Mouse (Mus musculus): ENCODE measurements around the gene Cryzl2. TPM values are rescaled to one million over a fixed set of nuclear protein-coding genes. Genes with fewer than 3 reads are reported as not detected.

Gene Cryzl2
- polyA plus RNA-seq, 1 experiment from 2014 or later, result 8.1 TPM

DNA sequence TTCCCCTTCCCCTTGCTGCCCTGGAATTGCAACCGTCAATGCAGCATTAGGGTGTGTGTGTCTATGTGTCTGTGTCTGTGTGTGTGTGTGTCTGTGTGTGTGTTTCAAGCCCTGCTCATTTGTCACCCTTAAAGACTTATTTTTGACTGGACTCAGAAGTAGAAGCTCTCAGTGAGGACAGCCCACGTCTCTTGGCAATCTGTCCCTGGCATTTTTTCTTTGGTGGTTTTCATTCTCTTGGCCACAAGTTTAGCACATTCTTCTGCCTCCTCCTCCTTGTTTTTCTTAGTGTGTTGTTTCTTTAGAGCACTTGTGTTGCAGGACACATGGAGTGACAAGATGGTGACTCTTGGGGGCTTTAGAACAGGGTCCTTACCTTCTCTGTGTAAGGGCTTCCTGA lies 17.9 kb downstream of the Cryzl2 start:
- whole genome bisulfite sequencing, result 95% methylated on average over 2 of the region's 2 CpGs
- Histone ChIP-seq H3K9ac (ENCODE audit: low read length) (no peak overlapping the region), H3K4me2 (ENCODE audit: low read length) (no peak overlapping the region), H3K36me3 (ENCODE audit: control insufficient read depth, insufficient read depth, low read length) (no peaks in the 10 kb centered on the region), H3K4me3 (ENCODE audit: low read depth, low read length) (no peak overlapping the region), H3K27ac (ENCODE audit: low read depth, low read length) (no peak overlapping the region), H3K27me3 (replicated peaks; ENCODE audit: control insufficient read depth, insufficient read depth, low read length) (no peaks in the 10 kb centered on the region), H3K4me1 (ENCODE audit: control insufficient read depth, insufficient read depth, low read length) (no peaks in the 10 kb centered on the region), H3K9me3 (replicated peaks; ENCODE audit: control insufficient read depth, low read length) (no peaks in the 10 kb centered on the region)
- ATAC-seq (no peak), DNase-seq (ENCODE audit: low spot score) (no peak)

DNA sequence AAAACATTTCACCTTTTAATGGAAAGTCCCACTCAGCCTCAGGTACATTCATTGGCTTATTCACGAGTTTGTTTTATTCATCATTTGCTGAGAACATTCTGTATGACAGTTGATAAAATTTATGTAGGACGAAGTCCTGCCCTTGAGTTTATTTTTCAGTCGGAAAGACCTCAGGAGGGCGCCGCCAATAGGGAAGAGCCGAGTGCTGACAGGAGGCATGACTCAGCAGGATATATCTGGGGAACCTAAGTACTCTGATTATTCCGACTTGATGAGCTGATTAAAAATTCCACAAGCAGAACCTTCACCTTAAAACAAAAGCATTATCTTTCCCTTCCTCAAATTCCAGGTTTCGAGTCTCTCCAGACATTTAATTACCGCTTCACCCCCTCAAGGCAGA lies 21.7 kb downstream of the Cryzl2 start:
- H3K27me3 ChIP-seq (replicated peaks; ENCODE audit: control insufficient read depth, insufficient read depth, low read length), result no peaks in the 10 kb centered on the region
- H3K36me3 ChIP-seq (ENCODE audit: control insufficient read depth, insufficient read depth, low read length), result no peaks in the 10 kb centered on the region
- ATAC-seq (no peak), DNase-seq (ENCODE audit: low spot score) (no peak)
- no peak overlapping the region for H3K9ac ChIP-seq (ENCODE audit: low read length)
- no peaks in the 10 kb centered on the region for H3K4me1 ChIP-seq (ENCODE audit: control insufficient read depth, insufficient read depth, low read length)
- H3K9me3 ChIP-seq (replicated peaks; ENCODE audit: control insufficient read depth, low read length), result no peaks in the 10 kb centered on the region
- no peak overlapping the region for H3K4me2 ChIP-seq (ENCODE audit: low read length)
- no peak overlapping the region for H3K4me3 ChIP-seq (ENCODE audit: low read depth, low read length)
- WGBS, result 34% methylated on average over 9 of the region's 9 CpGs
- no peak overlapping the region for H3K27ac ChIP-seq (ENCODE audit: low read depth, low read length)

DNA sequence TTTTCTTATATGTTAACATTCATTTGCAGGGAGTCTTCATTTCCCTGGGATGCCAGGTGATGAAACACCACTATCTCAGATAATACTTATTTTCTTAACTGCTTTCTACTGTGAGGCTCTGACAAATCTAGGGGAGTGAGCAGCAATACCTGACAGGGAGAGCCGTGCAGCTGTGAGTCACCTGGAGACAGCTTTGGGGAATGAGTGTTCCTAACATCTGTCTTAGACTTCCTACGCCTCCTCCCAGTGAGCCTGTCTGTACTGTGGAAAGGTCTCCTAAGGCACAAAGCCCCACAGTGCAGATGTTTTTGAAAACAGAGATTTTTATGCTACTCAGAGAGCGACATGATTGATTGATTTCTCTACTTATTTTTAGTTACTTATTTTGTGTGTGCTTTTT lies 22.5 kb downstream of the Cryzl2 start:
- DNase-seq (ENCODE audit: low spot score) (no peak), ATAC-seq (no peak)
- Histone ChIP-seq H3K4me3 (ENCODE audit: low read depth, low read length) (no peak overlapping the region), H3K27ac (ENCODE audit: low read depth, low read length) (no peak overlapping the region), H3K9me3 (replicated peaks; ENCODE audit: control insufficient read depth, low read length) (no peaks in the 10 kb centered on the region), H3K4me2 (ENCODE audit: low read length) (no peak overlapping the region), H3K9ac (ENCODE audit: low read length) (no peak overlapping the region), H3K27me3 (replicated peaks; ENCODE audit: control insufficient read depth, insufficient read depth, low read length) (no peaks in the 10 kb centered on the region), H3K4me1 (ENCODE audit: control insufficient read depth, insufficient read depth, low read length) (no peaks in the 10 kb centered on the region), H3K36me3 (ENCODE audit: control insufficient read depth, insufficient read depth, low read length) (no peaks in the 10 kb centered on the region)
- WGBS, result 80% methylated on average over 3 of the region's 3 CpGs

DNA sequence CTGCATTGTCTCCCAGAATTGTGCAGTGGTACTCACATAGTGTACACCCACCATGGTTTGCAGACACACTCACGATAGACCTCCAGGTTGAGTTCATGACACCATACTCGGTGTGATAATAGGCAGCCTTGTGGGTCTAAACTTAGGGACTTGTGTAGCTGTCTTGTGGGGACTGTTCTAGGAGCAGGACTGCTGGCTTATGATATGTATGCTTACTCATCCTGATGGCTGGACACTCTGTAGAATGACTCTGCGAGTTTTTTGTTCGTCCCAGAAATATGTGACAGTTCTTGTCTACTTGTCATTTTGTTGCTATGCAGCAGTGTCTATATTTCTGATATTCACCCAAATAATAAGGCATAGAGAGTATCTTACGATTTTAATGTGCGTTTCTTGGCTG lies 23.3 kb downstream of the Cryzl2 start:
- 96% methylated on average over 6 of the region's 6 CpGs for WGBS
- H3K4me3 ChIP-seq (ENCODE audit: low read depth, low read length), result no peak overlapping the region
- no peaks in the 10 kb centered on the region for H3K36me3 ChIP-seq (ENCODE audit: control insufficient read depth, insufficient read depth, low read length)
- DNase-seq (ENCODE audit: low spot score) (no peak), ATAC-seq (no peak)
- no peaks in the 10 kb centered on the region for H3K27me3 ChIP-seq (replicated peaks; ENCODE audit: control insufficient read depth, insufficient read depth, low read length)
- H3K4me1 ChIP-seq (ENCODE audit: control insufficient read depth, insufficient read depth, low read length), result no peaks in the 10 kb centered on the region
- no peak overlapping the region for H3K9ac ChIP-seq (ENCODE audit: low read length)
- H3K27ac ChIP-seq (ENCODE audit: low read depth, low read length), result no peak overlapping the region
- no peaks in the 10 kb centered on the region for H3K9me3 ChIP-seq (replicated peaks; ENCODE audit: control insufficient read depth, low read length)
- no peak overlapping the region for H3K4me2 ChIP-seq (ENCODE audit: low read length)

DNA sequence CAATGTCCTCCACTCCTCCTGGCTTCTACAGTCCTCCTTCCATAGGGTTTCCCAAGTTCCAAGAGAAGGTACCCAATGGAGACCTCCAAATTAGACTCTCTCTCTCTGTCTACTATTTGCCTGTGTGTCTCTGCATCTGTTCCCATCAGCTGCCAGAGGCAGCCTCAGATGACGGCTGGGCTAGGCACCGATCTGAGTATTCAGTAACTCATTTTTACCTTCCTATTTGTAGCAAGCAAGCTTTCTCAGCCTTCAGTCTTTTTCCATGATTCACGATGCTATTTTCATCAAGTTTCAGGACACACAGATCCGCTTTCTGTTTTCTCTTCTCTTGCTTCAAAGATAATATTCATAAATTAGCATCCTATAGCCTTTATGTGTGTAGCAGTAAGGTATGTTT lies 25.8 kb downstream of the Cryzl2 start:
- WGBS, result 87% methylated on average over 4 of the region's 4 CpGs
- H3K9me3 ChIP-seq (replicated peaks; ENCODE audit: control insufficient read depth, low read length), result no peaks in the 10 kb centered on the region
- H3K4me2 ChIP-seq (ENCODE audit: low read length), result no peak overlapping the region
- ATAC-seq (no peak), DNase-seq (ENCODE audit: low spot score) (no peak)
- no peaks in the 10 kb centered on the region for H3K27me3 ChIP-seq (replicated peaks; ENCODE audit: control insufficient read depth, insufficient read depth, low read length)
- no peaks in the 10 kb centered on the region for H3K4me1 ChIP-seq (ENCODE audit: control insufficient read depth, insufficient read depth, low read length)
- no peak overlapping the region for H3K9ac ChIP-seq (ENCODE audit: low read length)
- no peak overlapping the region for H3K4me3 ChIP-seq (ENCODE audit: low read depth, low read length)
- no peak overlapping the region for H3K27ac ChIP-seq (ENCODE audit: low read depth, low read length)
- H3K36me3 ChIP-seq (ENCODE audit: control insufficient read depth, insufficient read depth, low read length), result no peaks in the 10 kb centered on the region

DNA sequence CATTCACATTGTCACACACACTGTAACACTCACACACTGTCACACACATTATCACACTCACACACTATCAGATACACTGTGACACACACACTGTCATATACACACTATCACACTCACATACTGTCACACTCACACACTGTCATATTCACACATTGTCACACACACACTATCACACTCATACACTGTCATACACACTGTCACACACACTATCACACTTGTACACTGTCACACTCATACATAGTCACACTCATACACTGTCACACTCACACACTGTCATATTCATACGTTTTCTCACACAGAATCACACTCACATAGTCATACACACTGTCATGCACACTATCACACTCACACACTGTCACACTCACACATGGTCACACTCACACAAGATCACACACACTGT lies 42.3 kb downstream of the Cryzl2 start:
- WGBS, result 83% methylated on average over 1 of the region's 1 CpGs
- Histone ChIP-seq H3K4me3 (ENCODE audit: low read depth, low read length) (no peak overlapping the region), H3K9ac (ENCODE audit: low read length) (no peak overlapping the region), H3K27ac (ENCODE audit: low read depth, low read length) (no peak overlapping the region), H3K4me1 (ENCODE audit: control insufficient read depth, insufficient read depth, low read length) (no peaks in the 10 kb centered on the region), H3K27me3 (replicated peaks; ENCODE audit: control insufficient read depth, insufficient read depth, low read length) (no peaks in the 10 kb centered on the region), H3K4me2 (ENCODE audit: low read length) (no peak overlapping the region), H3K36me3 (ENCODE audit: control insufficient read depth, insufficient read depth, low read length) (no peaks in the 10 kb centered on the region), H3K9me3 (replicated peaks; ENCODE audit: control insufficient read depth, low read length) (no peaks in the 10 kb centered on the region)
- DNase-seq (ENCODE audit: low spot score) (no peak), ATAC-seq (no peak)

DNA sequence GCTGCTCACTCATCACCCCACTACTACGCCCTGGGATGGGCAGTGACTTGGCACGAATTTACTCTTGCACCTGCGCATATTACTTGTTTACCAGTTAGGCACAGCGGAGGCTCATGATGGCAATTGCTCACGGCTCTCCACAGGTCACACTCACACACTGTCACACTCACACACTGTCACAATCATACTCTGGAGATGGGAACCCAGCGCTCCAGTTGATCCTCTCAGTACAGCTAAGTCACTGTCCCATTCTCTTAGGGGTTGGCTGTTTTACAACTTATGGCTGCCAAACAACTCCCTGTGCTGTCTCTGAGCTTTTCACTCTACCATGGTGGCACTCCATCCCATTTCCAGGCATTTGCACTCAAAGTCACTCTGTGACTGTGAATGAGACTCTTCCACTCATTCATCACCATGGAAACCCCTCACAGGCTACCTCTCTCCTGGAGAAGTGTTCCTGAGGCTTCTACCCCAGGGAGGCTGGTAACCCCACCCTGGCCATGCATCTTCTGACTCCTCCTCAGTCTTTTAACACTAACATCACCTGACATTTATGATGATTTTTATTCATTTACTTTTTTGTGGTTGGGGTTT lies 43.1 kb downstream of the Cryzl2 start:
- Histone ChIP-seq H3K27ac (ENCODE audit: low read depth, low read length) (no peak overlapping the region), H3K9ac (ENCODE audit: low read length) (no peak overlapping the region), H3K4me1 (ENCODE audit: control insufficient read depth, insufficient read depth, low read length) (no peaks in the 10 kb centered on the region), H3K9me3 (replicated peaks; ENCODE audit: control insufficient read depth, low read length) (no peaks in the 10 kb centered on the region), H3K4me3 (ENCODE audit: low read depth, low read length) (no peak overlapping the region), H3K36me3 (ENCODE audit: control insufficient read depth, insufficient read depth, low read length) (no peaks in the 10 kb centered on the region), H3K4me2 (ENCODE audit: low read length) (no peak overlapping the region), H3K27me3 (replicated peaks; ENCODE audit: control insufficient read depth, insufficient read depth, low read length) (no peaks in the 10 kb centered on the region)
- 96% methylated on average over 6 of the region's 6 CpGs for WGBS
- no peak for DNase-seq (ENCODE audit: low spot score)
- no peak for ATAC-seq

DNA sequence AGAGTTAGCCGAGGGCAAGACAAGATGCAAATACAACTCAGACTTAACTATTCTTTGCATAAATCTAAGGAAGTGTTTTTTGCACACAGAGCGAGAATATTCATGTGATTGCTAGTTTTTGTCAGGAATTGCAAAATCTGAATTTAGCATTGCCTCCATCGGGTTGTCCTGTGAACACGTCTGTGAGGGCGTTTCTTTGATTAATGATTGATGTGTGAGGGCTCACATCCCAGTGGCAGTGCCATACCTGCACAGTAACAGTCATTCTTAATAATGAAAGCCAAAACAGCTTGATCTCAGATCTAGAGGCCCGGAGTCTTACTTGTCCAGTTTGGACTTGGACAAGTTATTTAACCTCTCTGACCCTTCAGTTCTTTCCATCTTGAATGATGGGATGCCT lies 44.7 kb downstream of the Cryzl2 start:
- H3K4me2 ChIP-seq (ENCODE audit: low read length), result no peak overlapping the region
- no peaks in the 10 kb centered on the region for H3K9me3 ChIP-seq (replicated peaks; ENCODE audit: control insufficient read depth, low read length)
- no peak overlapping the region for H3K4me3 ChIP-seq (ENCODE audit: low read depth, low read length)
- WGBS, result 85% methylated on average over 6 of the region's 6 CpGs
- H3K36me3 ChIP-seq (ENCODE audit: control insufficient read depth, insufficient read depth, low read length), result no peaks in the 10 kb centered on the region
- H3K27ac ChIP-seq (ENCODE audit: low read depth, low read length), result no peak overlapping the region
- H3K9ac ChIP-seq (ENCODE audit: low read length), result no peak overlapping the region
- no peaks in the 10 kb centered on the region for H3K27me3 ChIP-seq (replicated peaks; ENCODE audit: control insufficient read depth, insufficient read depth, low read length)
- ATAC-seq (no peak), DNase-seq (ENCODE audit: low spot score) (no peak)
- H3K4me1 ChIP-seq (ENCODE audit: control insufficient read depth, insufficient read depth, low read length), result no peaks in the 10 kb centered on the region

DNA sequence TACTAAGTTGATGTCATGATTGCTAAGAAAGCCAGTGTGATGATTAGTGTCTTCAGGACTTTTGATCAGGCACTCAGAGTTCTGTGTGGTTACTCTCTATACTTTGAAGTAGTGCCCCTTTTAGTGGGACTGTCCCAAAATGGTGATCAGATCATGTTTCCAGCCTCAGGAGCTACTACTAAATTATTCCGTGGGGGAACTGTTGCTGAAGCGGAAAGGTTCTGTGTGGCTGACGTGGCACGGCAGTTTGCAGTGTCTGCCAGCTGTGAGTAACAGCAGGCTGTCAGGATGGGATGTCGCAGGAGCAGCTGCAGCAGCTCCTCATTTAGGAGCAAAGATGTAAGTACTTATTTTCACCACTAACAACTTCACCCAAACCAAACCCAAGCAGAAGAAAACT lies 48.1 kb downstream of the Cryzl2 start, which contains the start of gene Sec16b:
TSS of gene Sec16b (plus strand) at position 207 of the 400 bp plus-strand sequence.
- H3K27ac ChIP-seq (ENCODE audit: low read depth, low read length), result no peak within 1 kb of the TSS
- DNase-seq (ENCODE audit: low spot score) (peak; percentile 39), ATAC-seq (0 out of 2 replicates have a peak, but pooled peaks have one; percentile 13)
- H3K9ac ChIP-seq (ENCODE audit: low read length), result no peak within 1 kb of the TSS
- no peak within 1 kb of the TSS for H3K4me2 ChIP-seq (ENCODE audit: low read length)
- no peak within 1 kb of the TSS for H3K4me3 ChIP-seq (ENCODE audit: low read depth, low read length)
- no peaks in the 10 kb centered on the region for H3K9me3 ChIP-seq (replicated peaks; ENCODE audit: control insufficient read depth, low read length)
- H3K27me3 ChIP-seq (replicated peaks; ENCODE audit: control insufficient read depth, insufficient read depth, low read length), result no peaks in the 10 kb centered on the region
- 29% methylated on average over 5 of the region's 5 CpGs for WGBS
- no peaks in the 10 kb centered on the region for H3K36me3 ChIP-seq (ENCODE audit: control insufficient read depth, insufficient read depth, low read length)
- H3K4me1 ChIP-seq (ENCODE audit: control insufficient read depth, insufficient read depth, low read length), result peaks cover 2% of the 10 kb centered on the region; the same call in 1 of the 2 replicates
